Mouse (Mus musculus) erythroblast, embryonic 14.5 days (primary cell): ENCODE data around the gene Serping1.

Experiments used
- GATA1 ChIP-seq: IDR thresholded peaks from 2 replicates; pipeline ENCODE4 v1.6.1; 2012; ENCODE audit warnings: low read length, inconsistent platforms, mixed read lengths
- TAL1 ChIP-seq: IDR thresholded peaks from 3 replicates; pipeline ENCODE4 v1.6.1; 2012; ENCODE audit warnings: low read length, inconsistent platforms, mixed read lengths

GRCm38 (mm10) chr2:84775241-84775640 lies at the start of gene Serping1:
- no peak for TF ChIP-seq TAL1
- no peak for TF ChIP-seq GATA1
